Mouse (Mus musculus): ENCODE measurements around the gene Gm42742.

DNA sequence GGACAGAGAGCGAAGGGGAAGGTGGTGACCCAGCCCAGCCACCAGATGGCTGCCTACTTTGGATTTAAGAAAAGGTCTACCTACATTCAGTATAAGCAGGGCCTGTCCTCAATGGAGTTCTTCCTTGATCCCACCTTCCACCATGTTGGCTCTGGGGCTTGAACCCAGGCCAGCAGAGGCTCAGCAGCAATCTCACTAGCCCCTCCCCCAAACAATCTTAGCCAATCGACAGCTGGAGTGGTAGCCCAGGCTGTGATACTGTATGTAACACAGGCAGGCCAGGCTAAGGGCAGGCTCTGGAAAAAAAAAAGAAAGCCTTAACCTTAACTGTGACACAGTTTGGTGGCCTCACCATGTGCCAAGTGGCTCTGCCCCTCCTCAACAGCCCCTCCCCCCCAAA, 9.2 kb downstream of the Gm42742 start:
- no peak for TF ChIP-seq TAL1 (IDR thresholded peaks at IDR 0.05; ENCODE audit: low read length)
- no peak for TF ChIP-seq GATA1 (IDR thresholded peaks at IDR 0.05; ENCODE audit: low read length)

All from erythroblast, embryonic 14.5 days (primary cell).